Mouse (Mus musculus): ENCODE measurements around the gene Hcrt.

GRCm38 (mm10) chr11:100766726-100767125 lies 4.0 kb upstream of the Hcrt start:
- no peak for TF ChIP-seq CTCF (IDR thresholded peaks at IDR 0.05; ENCODE audit: borderline replicate concordance, insufficient read depth, low read length)
- no peak for TF ChIP-seq POLR2A (IDR thresholded peaks at IDR 0.05; ENCODE audit: low read depth, low read length)
